ENCODE assay signal across 8 mouse cellular contexts in the genomic region with DNA sequence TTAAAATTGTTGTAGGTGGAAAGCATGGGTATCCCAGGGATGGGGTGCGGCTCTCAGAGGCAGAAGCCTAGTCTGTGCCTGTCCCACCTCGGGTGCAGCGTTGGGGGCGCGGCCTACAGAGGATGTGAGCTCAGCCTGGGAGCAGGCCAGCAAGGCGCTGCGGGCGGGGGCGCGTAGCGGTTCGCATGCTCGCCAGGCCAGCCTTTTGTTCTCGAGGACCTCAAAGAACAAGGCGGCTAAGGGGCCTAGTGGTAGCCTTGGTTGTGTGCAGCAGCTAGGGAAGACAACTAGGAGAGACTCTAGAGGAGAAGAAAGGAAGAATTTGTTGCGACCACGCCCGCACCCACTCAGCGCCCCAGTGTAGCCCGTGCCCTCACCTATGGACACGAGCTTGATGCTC. TPM values are rescaled to one million over a fixed set of nuclear protein-coding genes. Genes with fewer than 3 reads are reported as not detected.
DNase-seq lines count a peak whose midpoint lies in the region; ATAC-seq and TF ChIP-seq lines count a peak whose summit lies in the region.

No protein-coding gene starts in this region.

- H3K27ac ChIP-seq in embryonic facial prominence, embryonic 11.5 days (replicated peaks; ENCODE audit: low read depth, low read length) = peak overlapping the region; percentile 76
- H3K27ac ChIP-seq in kidney, adult 2 months (ENCODE audit: insufficient read depth, low read depth, low read length) = peak overlapping the region; percentile 81
- H3K27ac ChIP-seq in limb, embryonic 13.5 days = peak overlapping the region; percentile 89
- peak overlapping the region; percentile 86 for H3K27ac ChIP-seq in midbrain, embryonic 14.5 days (replicated peaks; ENCODE audit: low read depth, low read length)

- peak; percentile 46 to 74 for DNase-seq in urinary bladder, adult 18-20 months (ENCODE audit: low spot score in 2 of 2)
- DNase-seq in urinary bladder, adult 2 months (ENCODE audit: low spot score) = no peak
- DNase-seq in embryonic facial prominence, embryonic 11.5 days (ENCODE audit: low spot score) = peak; percentile 77
- peak; percentile 85 to 91 for DNase-seq in heart, adult 18-20 months
- peak; percentile 80 for DNase-seq in kidney, adult 2 months
- DNase-seq in midbrain, embryonic 14.5 days = peak; percentile 83
- DNase-seq in spleen, postnatal 10 days (ENCODE audit: low spot score in 2 of 2) = peak; percentile 41 to 78

- peak; percentile 30 for TF ChIP-seq POLR2A in kidney, adult 2 months (IDR thresholded peaks at IDR 0.05; ENCODE audit: low read depth, low read length)

- TF ChIP-seq CTCF in kidney, adult 2 months (conservative IDR thresholded peaks at IDR 0.05; ENCODE audit: insufficient read depth, insufficient read length, low read depth, low read length) = no peak

- H3K4me1 ChIP-seq in embryonic facial prominence, embryonic 11.5 days (ENCODE audit: control insufficient read depth, insufficient read depth, low read length) = no peaks in the 10 kb centered on the region
- H3K4me1 ChIP-seq in kidney, adult 2 months (ENCODE audit: control insufficient read depth, insufficient read depth, low read length) = peaks cover 3% of the 10 kb centered on the region
- H3K4me1 ChIP-seq in limb, embryonic 13.5 days = peaks cover 18% of the 10 kb centered on the region
- peaks cover 6% of the 10 kb centered on the region; the same call in 1 of the 2 replicates for H3K4me1 ChIP-seq in midbrain, embryonic 14.5 days (ENCODE audit: control insufficient read depth, insufficient read depth, low read length)

- H3K4me2 ChIP-seq in embryonic facial prominence, embryonic 11.5 days (ENCODE audit: low read depth, low read length) = peak overlapping the region; percentile 48
- peak overlapping the region; percentile 70 for H3K4me2 ChIP-seq in limb, embryonic 13.5 days (replicated peaks)
- peak overlapping the region; percentile 68 for H3K4me2 ChIP-seq in midbrain, embryonic 14.5 days (ENCODE audit: low read length)

- WGBS in embryonic facial prominence, embryonic 11.5 days = 29% methylated on average over 21 of the region's 21 CpGs
- 4% methylated on average over 17 of the region's 21 CpGs for WGBS in kidney, adult 2 months
- 18% methylated on average over 21 of the region's 21 CpGs for WGBS in limb, embryonic 13.5 days
- 29% methylated on average over 21 of the region's 21 CpGs for WGBS in midbrain, embryonic 14.5 days

- peaks cover 4% of the 10 kb centered on the region; the same call in 1 of the 2 replicates for H3K36me3 ChIP-seq in embryonic facial prominence, embryonic 11.5 days (replicated peaks; ENCODE audit: control insufficient read depth, insufficient read depth, low read depth, low read length)
- no peaks in the 10 kb centered on the region for H3K36me3 ChIP-seq in kidney, adult 2 months (ENCODE audit: control insufficient read depth, insufficient read depth, low read length)
- peaks cover 25% of the 10 kb centered on the region for H3K36me3 ChIP-seq in limb, embryonic 13.5 days
- peaks cover 24% of the 10 kb centered on the region for H3K36me3 ChIP-seq in midbrain, embryonic 14.5 days (ENCODE audit: control insufficient read depth, insufficient read depth, low read length)

- H3K9ac ChIP-seq in embryonic facial prominence, embryonic 11.5 days (replicated peaks; ENCODE audit: low read length) = peak overlapping the region; percentile 76
- H3K9ac ChIP-seq in limb, embryonic 13.5 days = peak overlapping the region; percentile 81
- peak overlapping the region; percentile 76 for H3K9ac ChIP-seq in midbrain, embryonic 14.5 days (replicated peaks; ENCODE audit: low read length)

- peak; percentile 55 for ATAC-seq in embryonic facial prominence, embryonic 11.5 days (replicated peaks; ENCODE audit: insufficient number of reproducible peaks, low FRiP score, low TSS enrichment, low read depth)
- ATAC-seq in limb, embryonic 13.5 days (ENCODE audit: low FRiP score, low read depth) = peak; percentile 20; the same call in 1 of the 2 replicates
- peak; percentile 32; the same call in 1 of the 2 replicates for ATAC-seq in midbrain, embryonic 14.5 days (ENCODE audit: low FRiP score, low TSS enrichment)

- no peaks in the 10 kb centered on the region for H3K27me3 ChIP-seq in embryonic facial prominence, embryonic 11.5 days (ENCODE audit: control insufficient read depth, insufficient read depth, low read length)
- no peaks in the 10 kb centered on the region for H3K27me3 ChIP-seq in kidney, adult 2 months (replicated peaks; ENCODE audit: control insufficient read depth, insufficient read depth, low read length)
- H3K27me3 ChIP-seq in limb, embryonic 13.5 days = no peaks in the 10 kb centered on the region
- no peaks in the 10 kb centered on the region for H3K27me3 ChIP-seq in midbrain, embryonic 14.5 days (ENCODE audit: control insufficient read depth, insufficient read depth, low read length)

- peak overlapping the region; percentile 60 for H3K4me3 ChIP-seq in embryonic facial prominence, embryonic 11.5 days (ENCODE audit: low read depth, low read length)
- peak overlapping the region; percentile 51 for H3K4me3 ChIP-seq in kidney, adult 2 months (ENCODE audit: insufficient read depth, low read depth, low read length)
- peak overlapping the region; percentile 60 for H3K4me3 ChIP-seq in limb, embryonic 13.5 days
- H3K4me3 ChIP-seq in midbrain, embryonic 14.5 days (replicated peaks; ENCODE audit: low read depth, low read length) = peak overlapping the region; percentile 54

- H3K9me3 ChIP-seq in embryonic facial prominence, embryonic 11.5 days (replicated peaks; ENCODE audit: control insufficient read depth, low read length) = no peaks in the 10 kb centered on the region
- no peaks in the 10 kb centered on the region for H3K9me3 ChIP-seq in limb, embryonic 13.5 days
- no peaks in the 10 kb centered on the region for H3K9me3 ChIP-seq in midbrain, embryonic 14.5 days (ENCODE audit: control insufficient read depth, low read length)

RNA-seq across cellular contexts. Expression of a gene that starts 3.9 kb away (rescaled TPM):
- polyA plus RNA-seq in urinary bladder, adult 2 months (2012; rRNA removed) = 5,313 and 5,579 TPM in 2 replicates
- polyA plus RNA-seq in embryonic facial prominence, embryonic 11.5 days (2014; fragmentation: Nextera tagmentation; extraction: Ambion mirVana) = 267 and 289 TPM in 2 replicates
- 10 to 100 TPM; 85.9 to 91.8 TPM for total RNA-seq in heart, adult 18-20 months (2021)
- 125 and 161 TPM in 2 replicates for polyA plus RNA-seq in kidney, adult 2 months (2012; rRNA removed)
- 275 and 314 TPM in 2 replicates for polyA plus RNA-seq in limb, embryonic 13.5 days (2015; fragmentation: Nextera tagmentation; extraction: Ambion mirVana)
- 72.5 and 102 TPM in 2 replicates for polyA plus RNA-seq in midbrain, embryonic 14.5 days (2014; fragmentation: Nextera tagmentation; extraction: Ambion mirVana)

RNA-seq across cellular contexts. Expression of a gene that starts 8.8 kb away (rescaled TPM):
- 92.6 and 98.0 TPM in 2 replicates for polyA plus RNA-seq in urinary bladder, adult 2 months (2012; rRNA removed)
- 29.3 and 31.8 TPM in 2 replicates for polyA plus RNA-seq in embryonic facial prominence, embryonic 11.5 days (2014; fragmentation: Nextera tagmentation; extraction: Ambion mirVana)
- 10 to 100 TPM; 31.0 to 35.2 TPM for total RNA-seq in heart, adult 18-20 months (2021)
- 41.1 and 45.2 TPM in 2 replicates for polyA plus RNA-seq in kidney, adult 2 months (2012; rRNA removed)
- polyA plus RNA-seq in limb, embryonic 13.5 days (2015; fragmentation: Nextera tagmentation; extraction: Ambion mirVana) = 26.7 and 27.8 TPM in 2 replicates
- polyA plus RNA-seq in midbrain, embryonic 14.5 days (2014; fragmentation: Nextera tagmentation; extraction: Ambion mirVana) = 19.5 and 49.3 TPM in 2 replicates

RNA-seq across cellular contexts. Expression of a gene that starts 24.9 kb away (rescaled TPM):
- 2,380 and 2,941 TPM in 2 replicates for polyA plus RNA-seq in urinary bladder, adult 2 months (2012; rRNA removed)
- 846 and 890 TPM in 2 replicates for polyA plus RNA-seq in embryonic facial prominence, embryonic 11.5 days (2014; fragmentation: Nextera tagmentation; extraction: Ambion mirVana)
- total RNA-seq in heart, adult 18-20 months (2021) = 100 to 1,000 TPM; 240 to 275 TPM
- polyA plus RNA-seq in kidney, adult 2 months (2012; rRNA removed) = 1,301 and 1,460 TPM in 2 replicates
- 828 and 885 TPM in 2 replicates for polyA plus RNA-seq in limb, embryonic 13.5 days (2015; fragmentation: Nextera tagmentation; extraction: Ambion mirVana)
- 527 and 538 TPM in 2 replicates for polyA plus RNA-seq in midbrain, embryonic 14.5 days (2014; fragmentation: Nextera tagmentation; extraction: Ambion mirVana)

RNA-seq across cellular contexts. Expression of a gene that starts 36.0 kb away (rescaled TPM):
- polyA plus RNA-seq in urinary bladder, adult 2 months (2012; rRNA removed) = 106 and 145 TPM in 2 replicates
- polyA plus RNA-seq in embryonic facial prominence, embryonic 11.5 days (2014; fragmentation: Nextera tagmentation; extraction: Ambion mirVana) = 62.0 and 65.2 TPM in 2 replicates
- 10 to 100 TPM; 45.4 to 47.6 TPM for total RNA-seq in heart, adult 18-20 months (2021)
- polyA plus RNA-seq in kidney, adult 2 months (2012; rRNA removed) = 79.6 and 104 TPM in 2 replicates
- 91.0 and 92.2 TPM in 2 replicates for polyA plus RNA-seq in limb, embryonic 13.5 days (2015; fragmentation: Nextera tagmentation; extraction: Ambion mirVana)
- 64.9 and 76.8 TPM in 2 replicates for polyA plus RNA-seq in midbrain, embryonic 14.5 days (2014; fragmentation: Nextera tagmentation; extraction: Ambion mirVana)

RNA-seq across cellular contexts. Expression of a gene that starts 36.5 kb away (rescaled TPM):
- polyA plus RNA-seq in urinary bladder, adult 2 months (2012; rRNA removed) = 36.1 and 44.7 TPM in 2 replicates
- polyA plus RNA-seq in embryonic facial prominence, embryonic 11.5 days (2014; fragmentation: Nextera tagmentation; extraction: Ambion mirVana) = 4.2 and 5.2 TPM in 2 replicates
- 10 to 100 TPM; 17.7 to 23.5 TPM for total RNA-seq in heart, adult 18-20 months (2021)
- 26.0 and 26.1 TPM in 2 replicates for polyA plus RNA-seq in kidney, adult 2 months (2012; rRNA removed)
- 11.7 and 12.0 TPM in 2 replicates for polyA plus RNA-seq in limb, embryonic 13.5 days (2015; fragmentation: Nextera tagmentation; extraction: Ambion mirVana)
- 1.8 and 3.8 TPM in 2 replicates for polyA plus RNA-seq in midbrain, embryonic 14.5 days (2014; fragmentation: Nextera tagmentation; extraction: Ambion mirVana)

Comparison
In these comparisons a context has a peak if more than half of its experiments do, and no peak if none do; other contexts are left out.
1. RNA of a gene that starts 3.9 kb away (polyA plus RNA-seq): 5,313 to 5,579 TPM in urinary bladder, adult 2 months; 275 to 314 TPM in limb, embryonic 13.5 days, 267 to 289 TPM in embryonic facial prominence, embryonic 11.5 days, 125 to 161 TPM in kidney, adult 2 months and 72.5 to 102 TPM in midbrain, embryonic 14.5 days; every median in the first group is over 10 times any median in the second.
2. Peak in every context shown above with its lines, with median percentiles within 50 percentile points of each other: ATAC-seq, H3K27ac ChIP-seq, H3K4me2 ChIP-seq, H3K4me3 ChIP-seq and H3K9ac ChIP-seq.